Mouse (Mus musculus): ENCODE measurements around the gene Frrs1. TPM values are rescaled to one million over a fixed set of nuclear protein-coding genes. Genes with fewer than 3 reads are reported as not detected.

Gene Frrs1
- polyA plus RNA-seq, 1 experiment = 4.0 TPM

GRCm38 (mm10) chr3:116882221-116882960 is 23.1 kb downstream of the Frrs1 start:
- no peak for DNase-seq (ENCODE audit: low read depth)
- no peak for TF ChIP-seq CTCF (IDR thresholded peaks at IDR 0.05; ENCODE audit: borderline replicate concordance, extremely low read depth, insufficient read depth, insufficient read length)
- no peak for TF ChIP-seq POLR2A (IDR thresholded peaks at IDR 0.05; ENCODE audit: borderline replicate concordance, extremely low read depth, insufficient read depth, insufficient read length, poor library complexity, severe bottlenecking)

- no peak for TF ChIP-seq POLR2A (IDR thresholded peaks at IDR 0.05; ENCODE audit: borderline replicate concordance, extremely low read depth, insufficient read depth, insufficient read length, poor library complexity, severe bottlenecking)
- TF ChIP-seq CTCF (IDR thresholded peaks at IDR 0.05; ENCODE audit: borderline replicate concordance, extremely low read depth, insufficient read depth, insufficient read length) = no peak
- DNase-seq (ENCODE audit: low read depth) = no peak
Observed at GRCm38 (mm10) chr3:116884941-116885340, 25.7 kb downstream of the Frrs1 start.

- DNase-seq (ENCODE audit: low read depth) = no peak
- TF ChIP-seq CTCF (IDR thresholded peaks at IDR 0.05; ENCODE audit: borderline replicate concordance, extremely low read depth, insufficient read depth, insufficient read length) (no peak), POLR2A (IDR thresholded peaks at IDR 0.05; ENCODE audit: borderline replicate concordance, extremely low read depth, insufficient read depth, insufficient read length, poor library complexity, severe bottlenecking) (no peak)
Observed at GRCm38 (mm10) chr3:116889358-116889757, 30.1 kb downstream of the Frrs1 start.

- TF ChIP-seq POLR2A (IDR thresholded peaks at IDR 0.05; ENCODE audit: borderline replicate concordance, extremely low read depth, insufficient read depth, insufficient read length, poor library complexity, severe bottlenecking) (no peak), CTCF (IDR thresholded peaks at IDR 0.05; ENCODE audit: borderline replicate concordance, extremely low read depth, insufficient read depth, insufficient read length) (no peak)
- DNase-seq (ENCODE audit: low read depth) = no peak
Observed at GRCm38 (mm10) chr3:116890576-116890975, 31.3 kb downstream of the Frrs1 start.

GRCm38 (mm10) chr3:116891436-116892205 is 32.4 kb downstream of the Frrs1 start:
- DNase-seq (ENCODE audit: low read depth) = peak; percentile 65
- TF ChIP-seq POLR2A (IDR thresholded peaks at IDR 0.05; ENCODE audit: borderline replicate concordance, extremely low read depth, insufficient read depth, insufficient read length, poor library complexity, severe bottlenecking) = no peak
- TF ChIP-seq CTCF (IDR thresholded peaks at IDR 0.05; ENCODE audit: borderline replicate concordance, extremely low read depth, insufficient read depth, insufficient read length) = no peak

GRCm38 (mm10) chr3:116892206-116892563 is 32.9 kb downstream of the Frrs1 start:
- DNase-seq (ENCODE audit: low read depth) = no peak
- no peak for TF ChIP-seq POLR2A (IDR thresholded peaks at IDR 0.05; ENCODE audit: borderline replicate concordance, extremely low read depth, insufficient read depth, insufficient read length, poor library complexity, severe bottlenecking)
- no peak for TF ChIP-seq CTCF (IDR thresholded peaks at IDR 0.05; ENCODE audit: borderline replicate concordance, extremely low read depth, insufficient read depth, insufficient read length)

GRCm38 (mm10) chr3:116892872-116893271 is 33.6 kb downstream of the Frrs1 start:
- no peak for DNase-seq (ENCODE audit: low read depth)
- TF ChIP-seq CTCF (IDR thresholded peaks at IDR 0.05; ENCODE audit: borderline replicate concordance, extremely low read depth, insufficient read depth, insufficient read length) = no peak
- no peak for TF ChIP-seq POLR2A (IDR thresholded peaks at IDR 0.05; ENCODE audit: borderline replicate concordance, extremely low read depth, insufficient read depth, insufficient read length, poor library complexity, severe bottlenecking)

GRCm38 (mm10) chr3:116904158-116904557 is 44.9 kb downstream of the Frrs1 start:
- TF ChIP-seq CTCF (IDR thresholded peaks at IDR 0.05; ENCODE audit: borderline replicate concordance, extremely low read depth, insufficient read depth, insufficient read length) (peak; percentile 76; the same call in 1 of the 2 replicates), POLR2A (IDR thresholded peaks at IDR 0.05; ENCODE audit: borderline replicate concordance, extremely low read depth, insufficient read depth, insufficient read length, poor library complexity, severe bottlenecking) (no peak)
- DNase-seq (ENCODE audit: low read depth) = peak; percentile 91

GRCm38 (mm10) chr3:116905898-116906297 is 46.6 kb downstream of the Frrs1 start:
- peak; percentile 32 for DNase-seq (ENCODE audit: low read depth)
- TF ChIP-seq CTCF (IDR thresholded peaks at IDR 0.05; ENCODE audit: borderline replicate concordance, extremely low read depth, insufficient read depth, insufficient read length) (no peak), POLR2A (IDR thresholded peaks at IDR 0.05; ENCODE audit: borderline replicate concordance, extremely low read depth, insufficient read depth, insufficient read length, poor library complexity, severe bottlenecking) (no peak)

GRCm38 (mm10) chr3:116906596-116906995 is 47.3 kb downstream of the Frrs1 start:
- TF ChIP-seq POLR2A (IDR thresholded peaks at IDR 0.05; ENCODE audit: borderline replicate concordance, extremely low read depth, insufficient read depth, insufficient read length, poor library complexity, severe bottlenecking) (no peak), CTCF (IDR thresholded peaks at IDR 0.05; ENCODE audit: borderline replicate concordance, extremely low read depth, insufficient read depth, insufficient read length) (no peak)
- DNase-seq (ENCODE audit: low read depth) = peak; percentile 25

GRCm38 (mm10) chr3:116914374-116914773 is 55.1 kb downstream of the Frrs1 start:
- DNase-seq (ENCODE audit: low read depth) = no peak
- no peak for TF ChIP-seq CTCF (IDR thresholded peaks at IDR 0.05; ENCODE audit: borderline replicate concordance, extremely low read depth, insufficient read depth, insufficient read length)
- TF ChIP-seq POLR2A (IDR thresholded peaks at IDR 0.05; ENCODE audit: borderline replicate concordance, extremely low read depth, insufficient read depth, insufficient read length, poor library complexity, severe bottlenecking) = no peak

All from brain, embryonic 14.5 days (tissue).